Mouse (Mus musculus) megakaryocyte, embryonic 14.5 days (primary cell): ENCODE measurements around the gene Rnf214. TPM values are rescaled to one million over a fixed set of nuclear protein-coding genes. Genes with fewer than 3 reads are reported as not detected.

Experiments used
- H3K27me3 ChIP-seq: replicated peaks from 2 replicates; pipeline ENCODE3; 2012; ENCODE audit warnings: inconsistent platforms
- H3K36me3 ChIP-seq: replicated peaks from 2 replicates; pipeline ENCODE3; 2012; ENCODE audit warnings: low read length, inconsistent platforms, mixed read lengths
- H3K4me1 ChIP-seq: 2 replicates; pipeline ENCODE4 v1.6.1; 2012; ENCODE audit warnings: inconsistent platforms
- H3K4me3 ChIP-seq: replicated peaks from 2 replicates; pipeline ENCODE3; 2012; ENCODE audit warnings: moderate library complexity, mild to moderate bottlenecking, inconsistent platforms
- H3K9me3 ChIP-seq: 2 replicates; pipeline ENCODE4 v1.6.1; 2012; ENCODE audit warnings: inconsistent platforms
- FLI1 ChIP-seq: IDR thresholded peaks from 2 replicates; pipeline ENCODE4 v1.6.1; 2012; ENCODE audit warnings: low read length, inconsistent platforms, mixed read lengths
- GATA1 ChIP-seq: IDR thresholded peaks from 3 replicates; pipeline ENCODE4 v1.6.1; 2012; ENCODE audit warnings: mixed read lengths, low read length, inconsistent platforms, borderline replicate concordance
- polyA plus RNA-seq: library from polyadenylated mRNA; stranded (reverse); fragments of >175 nt; gene quantifications from 2 replicates; pipeline ENCODE4 v1.2.3, GENCODE M21; 2012; ENCODE audit warnings: low replicate concordance; ENCODE audit not compliant: insufficient read depth

The Rnf214 gene
- polyA plus RNA-seq, 1 experiment = 5.8 TPM

DNA sequence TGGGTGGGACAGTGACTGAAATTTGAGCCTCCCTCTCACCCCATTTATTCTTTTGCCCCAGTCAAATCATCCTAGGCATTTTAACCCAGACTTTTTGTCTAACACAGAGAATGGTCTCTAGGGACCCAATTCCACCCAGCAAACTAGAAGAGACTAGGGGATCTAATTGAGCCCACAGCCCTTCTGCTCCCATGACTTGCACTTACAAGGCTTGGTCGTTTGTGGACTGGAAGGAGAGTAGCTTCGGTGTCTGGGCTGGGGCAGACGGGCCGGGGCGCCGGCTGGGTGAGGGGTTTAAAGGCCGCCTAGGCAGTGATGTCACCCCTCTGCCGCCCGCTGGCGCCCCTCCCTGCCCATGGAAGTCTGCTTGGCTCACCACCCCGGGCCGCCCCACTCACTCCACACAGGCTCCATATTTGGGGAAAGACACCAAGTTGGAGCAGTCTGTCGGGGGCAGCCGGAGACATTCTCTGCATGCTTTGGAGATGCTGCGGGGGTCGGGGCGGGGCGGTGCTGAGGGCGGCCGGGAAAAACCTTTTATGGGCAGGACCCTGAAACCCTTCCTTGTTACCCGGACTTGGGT lies 29.0 kb upstream of the Rnf214 start, which contains the start of gene Tagln:
TSS of gene Tagln (minus strand) at position 431 of the 583 bp plus-strand sequence.
- Histone ChIP-seq H3K27me3 (peaks cover 11% of the 10 kb centered on the region), H3K36me3 (peaks cover 53% of the 10 kb centered on the region), H3K4me1 (peaks cover 19% of the 10 kb centered on the region), H3K4me3 (no peak within 1 kb of the TSS), H3K9me3 (no peaks in the 10 kb centered on the region)
- TF ChIP-seq FLI1 (no peak), GATA1 (no peak)

DNA sequence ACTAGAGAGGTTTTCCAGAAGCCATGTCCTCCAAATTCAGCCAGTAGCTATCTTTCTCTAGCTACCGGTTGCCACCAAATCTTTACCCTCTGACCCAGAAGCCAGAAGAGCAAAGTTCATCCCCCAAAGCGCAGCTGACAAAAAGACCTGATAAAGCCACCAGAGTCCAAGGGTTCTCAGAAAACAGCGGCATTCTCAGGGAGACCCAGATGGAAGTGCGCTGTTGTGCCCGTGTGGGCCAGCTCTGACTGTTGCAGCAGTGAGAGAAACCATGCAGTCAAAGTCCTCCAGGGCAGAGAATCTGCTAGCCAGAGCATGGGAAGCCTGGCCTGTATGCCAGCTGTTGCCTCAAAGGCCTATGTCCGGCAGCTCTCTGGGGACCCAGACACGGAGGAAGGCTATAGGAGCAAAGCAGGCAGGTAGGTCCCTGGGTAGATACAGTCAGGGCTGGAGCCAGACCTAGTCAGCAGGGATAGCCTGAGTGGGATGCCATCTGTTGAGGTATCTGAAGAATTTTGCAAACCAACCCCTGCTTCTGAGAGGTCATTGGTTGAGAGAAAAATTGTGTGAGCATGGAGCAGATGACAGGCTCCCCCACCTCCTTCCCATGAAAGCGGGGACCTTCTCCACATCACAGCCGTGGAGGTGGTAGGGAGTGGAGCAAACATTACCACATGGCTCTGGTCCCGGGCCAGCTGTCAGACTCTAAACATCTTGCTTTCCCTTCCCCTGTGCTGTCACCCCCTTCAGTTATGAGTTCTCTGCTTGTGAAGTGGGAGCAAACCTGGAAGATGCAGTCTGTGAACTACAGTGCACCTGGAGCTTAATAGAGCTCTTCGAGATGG lies 26.1 kb upstream of the Rnf214 start:
- Histone ChIP-seq H3K27me3 (peaks cover 11% of the 10 kb centered on the region), H3K36me3 (peaks cover 56% of the 10 kb centered on the region), H3K9me3 (no peaks in the 10 kb centered on the region), H3K4me3 (no peak overlapping the region), H3K4me1 (peaks cover 6% of the 10 kb centered on the region; the same call in 1 of the 2 replicates)
- TF ChIP-seq GATA1 = no peak
- no peak for TF ChIP-seq FLI1

DNA sequence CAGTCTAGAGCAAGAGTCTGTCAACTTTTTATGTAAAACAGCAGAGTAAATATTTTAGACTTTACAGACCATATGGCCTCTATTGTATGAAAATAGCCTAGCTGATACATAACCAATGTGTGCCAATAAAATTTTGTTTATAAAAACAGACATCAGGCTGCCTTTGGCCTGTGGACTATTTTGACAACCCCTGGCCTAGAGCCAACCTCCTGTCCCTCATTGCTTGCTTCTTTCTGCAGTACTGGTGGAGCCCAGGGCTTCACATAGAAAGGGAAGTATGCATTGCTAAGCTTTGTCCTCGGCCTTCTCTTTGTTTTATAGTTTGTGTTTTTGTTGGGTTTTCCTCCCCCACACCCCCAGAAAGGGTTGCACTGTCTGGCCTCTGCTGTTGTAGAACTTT lies 25.2 kb upstream of the Rnf214 start:
- no peaks in the 10 kb centered on the region for H3K9me3 ChIP-seq
- peaks cover 59% of the 10 kb centered on the region for H3K36me3 ChIP-seq
- no peak for TF ChIP-seq GATA1

GRCm38 (mm10) chr9:45929285-45929684 lies 22.6 kb upstream of the Rnf214 start:
- no peak overlapping the region for H3K4me3 ChIP-seq
- H3K27me3 ChIP-seq = no peaks in the 10 kb centered on the region
- no peaks in the 10 kb centered on the region for H3K9me3 ChIP-seq
- H3K36me3 ChIP-seq = peaks cover 85% of the 10 kb centered on the region
- peaks cover 6% of the 10 kb centered on the region; the same call in 1 of the 2 replicates for H3K4me1 ChIP-seq
- TF ChIP-seq FLI1 = no peak
- TF ChIP-seq GATA1 = no peak

More for the DNA sequence above, 25.2 kb upstream of the Rnf214 start:
- Histone ChIP-seq H3K27me3 (peaks cover 11% of the 10 kb centered on the region), H3K4me1 (peaks cover 6% of the 10 kb centered on the region; the same call in 1 of the 2 replicates), H3K4me3 (no peak overlapping the region)

DNA sequence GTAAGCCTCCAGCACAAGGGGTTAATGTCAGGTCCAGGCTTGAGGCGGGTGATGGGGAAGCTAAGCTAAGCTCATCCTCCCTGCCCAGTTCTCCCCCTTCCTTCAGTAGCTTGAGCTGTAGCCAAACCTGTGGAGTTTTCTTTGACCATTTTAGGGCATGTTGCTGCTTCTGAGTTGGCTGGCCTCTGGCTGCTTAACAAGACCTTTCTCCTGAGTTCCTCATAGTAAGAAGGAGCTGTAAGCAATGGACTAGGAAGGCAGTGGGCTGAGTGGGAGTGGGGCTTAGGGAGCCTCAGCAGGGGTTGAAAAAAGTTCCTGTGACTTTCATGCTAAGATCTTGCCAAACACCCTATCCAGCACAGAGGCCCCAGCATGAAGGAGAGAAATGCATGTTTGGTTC lies 13.2 kb upstream of the Rnf214 start:
- H3K36me3 ChIP-seq = peaks cover 95% of the 10 kb centered on the region
- TF ChIP-seq GATA1 (no peak), FLI1 (no peak)
- H3K4me1 ChIP-seq = peaks cover 10% of the 10 kb centered on the region
- no peak overlapping the region for H3K4me3 ChIP-seq
- H3K27me3 ChIP-seq = no peaks in the 10 kb centered on the region
- H3K9me3 ChIP-seq = no peaks in the 10 kb centered on the region

DNA sequence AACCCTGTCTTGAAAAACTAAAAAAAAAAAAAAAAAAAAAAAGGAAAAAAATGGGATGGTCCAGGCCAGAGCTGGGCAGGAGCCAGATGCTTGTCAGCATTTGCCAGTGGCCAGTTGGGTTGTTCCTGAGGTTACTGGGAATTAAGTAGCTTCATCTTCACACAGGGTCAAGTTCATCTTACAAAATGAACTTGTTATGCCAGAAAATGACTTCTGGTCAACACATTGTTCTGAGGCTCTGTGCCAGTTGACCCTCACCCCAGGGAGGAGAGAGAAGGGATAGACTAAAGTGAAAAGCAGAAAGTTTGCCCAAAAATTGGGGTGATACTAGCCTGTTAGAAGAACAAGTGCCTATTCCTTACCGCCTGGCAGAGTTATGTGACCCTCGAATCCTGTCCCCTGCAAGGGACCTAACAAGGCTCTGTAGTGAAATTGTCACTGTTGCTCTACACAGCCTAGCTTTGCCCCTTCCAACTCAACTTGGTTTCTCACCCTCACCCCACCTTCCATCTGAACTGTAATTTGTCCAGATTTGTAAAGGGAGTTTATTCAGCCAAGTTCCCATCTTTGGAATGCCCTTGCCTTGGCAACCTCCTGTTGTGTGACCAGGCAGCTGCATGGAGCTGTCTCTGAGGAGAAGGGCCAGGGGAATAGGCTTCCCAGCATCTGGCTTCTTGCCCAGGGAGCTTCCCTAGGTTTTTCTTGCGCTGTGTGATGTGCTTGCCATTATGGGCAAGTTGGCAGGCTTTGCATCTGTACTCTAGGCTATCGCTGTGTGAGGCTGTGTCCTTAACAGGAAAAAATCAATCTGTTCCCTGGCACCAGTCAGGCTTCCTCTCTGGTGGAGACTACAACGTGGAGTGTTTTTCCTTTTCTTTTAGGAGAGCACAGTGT lies 10.6 kb upstream of the Rnf214 start:
- Histone ChIP-seq H3K4me1 (peaks cover 10% of the 10 kb centered on the region), H3K9me3 (no peaks in the 10 kb centered on the region), H3K27me3 (no peaks in the 10 kb centered on the region), H3K4me3 (no peak overlapping the region), H3K36me3 (peaks cover 97% of the 10 kb centered on the region)
- TF ChIP-seq FLI1 (no peak), GATA1 (no peak)

DNA sequence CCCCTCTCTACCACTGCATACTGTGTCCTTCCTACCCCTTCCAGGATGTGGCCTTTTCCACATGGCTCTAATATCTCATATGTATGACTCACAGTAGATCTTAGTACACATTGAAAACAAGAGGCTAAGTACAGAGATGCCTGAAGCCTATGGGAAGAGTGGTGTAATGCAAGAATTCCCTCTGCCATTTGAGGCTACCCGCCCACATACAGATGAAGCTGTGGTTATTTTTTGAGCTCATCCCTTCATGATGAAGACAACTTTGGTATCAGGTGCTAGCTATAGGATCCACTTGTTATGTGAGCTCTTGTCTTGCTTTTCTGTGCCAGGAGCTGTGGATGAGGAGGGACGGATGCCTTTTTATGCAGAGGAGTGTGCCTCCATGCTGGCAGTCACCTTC lies 8.9 kb upstream of the Rnf214 start:
- Histone ChIP-seq H3K4me3 (no peak overlapping the region), H3K36me3 (peaks cover 99% of the 10 kb centered on the region), H3K4me1 (peaks cover 10% of the 10 kb centered on the region), H3K27me3 (no peaks in the 10 kb centered on the region), H3K9me3 (no peaks in the 10 kb centered on the region)
- no peak for TF ChIP-seq GATA1
- TF ChIP-seq FLI1 = no peak

DNA sequence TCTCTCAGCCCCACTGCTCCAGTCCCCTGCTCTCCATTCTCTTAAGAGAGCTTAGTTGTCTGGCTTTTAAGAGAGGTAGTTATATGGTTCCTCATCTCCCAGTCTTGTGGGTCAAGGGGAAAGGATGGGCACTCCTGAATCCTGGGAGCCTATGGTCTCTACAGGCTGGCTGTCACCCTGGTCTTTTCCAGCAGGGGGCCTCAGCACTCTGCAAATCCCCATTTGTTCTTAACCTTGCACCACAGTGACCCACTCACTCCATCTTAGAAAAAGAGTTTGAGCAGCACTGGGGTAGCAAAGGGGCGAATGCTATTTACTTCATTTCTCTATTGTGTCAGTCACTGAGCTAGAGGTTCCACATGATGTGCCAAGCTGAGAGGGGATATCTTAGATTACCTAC lies 5.0 kb upstream of the Rnf214 start:
- no peak for TF ChIP-seq FLI1
- TF ChIP-seq GATA1 = no peak
- Histone ChIP-seq H3K27me3 (no peaks in the 10 kb centered on the region), H3K36me3 (peaks cover 85% of the 10 kb centered on the region), H3K4me3 (no peak overlapping the region), H3K4me1 (peaks cover 32% of the 10 kb centered on the region), H3K9me3 (no peaks in the 10 kb centered on the region)

GRCm38 (mm10) chr9:45910995-45911394 lies 4.3 kb upstream of the Rnf214 start:
- no peaks in the 10 kb centered on the region for H3K27me3 ChIP-seq
- no peak overlapping the region for H3K4me3 ChIP-seq
- no peak for TF ChIP-seq FLI1
- no peak for TF ChIP-seq GATA1
- no peaks in the 10 kb centered on the region for H3K9me3 ChIP-seq
- peaks cover 32% of the 10 kb centered on the region for H3K4me1 ChIP-seq
- peaks cover 79% of the 10 kb centered on the region for H3K36me3 ChIP-seq
